Mouse (Mus musculus) splenic B cell, adult 2 months (primary cell): Measurements from ENCODE around the gene Emp1.

Source experiments
- DNase-seq: peaks from one replicate; pipeline ENCODE4 v3.0.0-alpha.2; 2011; ENCODE audit warnings: low read depth, low spot score
- H3K27me3 ChIP-seq: 2 replicates; pipeline ENCODE4 v1.6.1; 2012; ENCODE audit warnings: mild to moderate bottlenecking, low read length, moderate library complexity, mixed read lengths; ENCODE audit not compliant: control insufficient read depth, poor library complexity, insufficient read depth, severe bottlenecking
- H3K36me3 ChIP-seq: 2 replicates; pipeline ENCODE4 v1.6.1; 2012; ENCODE audit warnings: mild to moderate bottlenecking, low read length, moderate library complexity, mixed read lengths; ENCODE audit not compliant: control insufficient read depth, poor library complexity, insufficient read depth, severe bottlenecking

Gene Emp1

GRCm38 (mm10) chr6:135362459-135363159, at the start of gene Emp1:
Gene Emp1 (plus strand): TSS chr6:135362545.
- H3K36me3 ChIP-seq: no peaks in the 10 kb centered on the region
- DNase-seq: no peak

GRCm38 (mm10) chr6:135313981-135314380, 48.4 kb upstream of the Emp1 start:
- H3K36me3 ChIP-seq: no peaks in the 10 kb centered on the region
- H3K27me3 ChIP-seq: no peaks in the 10 kb centered on the region
- no peak for DNase-seq

More at GRCm38 (mm10) chr6:135362459-135363159, at the start of gene Emp1:
- no peaks in the 10 kb centered on the region for H3K27me3 ChIP-seq

- Histone ChIP-seq H3K27me3 (no peaks in the 10 kb centered on the region), H3K36me3 (no peaks in the 10 kb centered on the region)
- DNase-seq: no peak
Observed at GRCm38 (mm10) chr6:135316141-135316540, 46.2 kb upstream of the Emp1 start.

DNA sequence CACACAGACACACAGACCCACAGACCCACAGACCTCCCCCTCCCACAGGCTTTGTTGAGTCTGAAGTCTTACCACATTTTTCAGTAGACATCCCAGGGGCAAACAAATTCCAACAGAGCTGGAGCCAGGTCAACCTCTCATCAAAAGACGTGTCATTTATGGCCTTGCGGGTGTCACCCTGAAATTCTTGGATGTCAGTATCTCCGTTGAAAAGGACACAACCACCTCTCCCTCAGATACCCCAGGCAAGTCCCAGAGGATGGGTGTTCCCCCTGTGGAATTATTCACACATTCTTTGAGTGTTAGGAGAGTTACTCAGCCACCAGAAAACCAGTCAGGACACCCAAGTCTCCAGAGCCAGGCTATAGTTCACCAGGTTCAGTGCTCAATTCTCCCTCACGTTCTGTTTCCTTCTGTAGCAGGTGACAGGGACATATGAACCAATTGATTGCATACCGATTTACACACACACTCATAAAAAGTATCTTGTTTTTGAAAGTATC, 42.9 kb upstream of the Emp1 start:
- H3K27me3 ChIP-seq: no peaks in the 10 kb centered on the region
- H3K36me3 ChIP-seq: no peaks in the 10 kb centered on the region
- no peak for DNase-seq

DNA sequence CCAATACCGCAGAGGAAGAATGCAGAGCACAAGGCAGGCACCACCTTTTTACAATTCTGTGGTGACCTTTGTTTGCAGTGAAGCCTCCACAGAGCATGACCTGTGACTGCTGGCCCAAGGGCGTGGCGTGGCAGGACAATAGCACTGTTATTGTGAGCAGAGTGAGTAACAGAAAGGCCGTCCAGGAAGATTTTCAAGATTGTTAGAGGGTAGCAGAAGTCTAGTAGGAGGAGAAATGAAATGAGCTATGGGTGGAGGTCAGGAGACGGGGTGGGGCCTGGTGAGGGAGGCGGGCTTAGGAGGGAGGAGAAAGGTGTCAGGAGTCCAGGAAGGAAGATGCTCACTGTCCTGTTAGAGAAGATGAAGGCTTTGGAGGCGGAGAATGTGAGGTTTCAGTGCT, 39.6 kb upstream of the Emp1 start:
- no peaks in the 10 kb centered on the region for H3K27me3 ChIP-seq
- no peak for DNase-seq
- no peaks in the 10 kb centered on the region for H3K36me3 ChIP-seq

GRCm38 (mm10) chr6:135323311-135323982, 38.9 kb upstream of the Emp1 start:
- peak; percentile 66 for DNase-seq
- Histone ChIP-seq H3K36me3 (no peaks in the 10 kb centered on the region), H3K27me3 (no peaks in the 10 kb centered on the region)

GRCm38 (mm10) chr6:135324111-135324510, 38.2 kb upstream of the Emp1 start:
- H3K27me3 ChIP-seq: no peaks in the 10 kb centered on the region
- H3K36me3 ChIP-seq: no peaks in the 10 kb centered on the region
- DNase-seq: peak; percentile 15

GRCm38 (mm10) chr6:135324686-135325300, 37.6 kb upstream of the Emp1 start:
- DNase-seq: peak; percentile 65
- Histone ChIP-seq H3K36me3 (no peaks in the 10 kb centered on the region), H3K27me3 (no peaks in the 10 kb centered on the region)

DNA sequence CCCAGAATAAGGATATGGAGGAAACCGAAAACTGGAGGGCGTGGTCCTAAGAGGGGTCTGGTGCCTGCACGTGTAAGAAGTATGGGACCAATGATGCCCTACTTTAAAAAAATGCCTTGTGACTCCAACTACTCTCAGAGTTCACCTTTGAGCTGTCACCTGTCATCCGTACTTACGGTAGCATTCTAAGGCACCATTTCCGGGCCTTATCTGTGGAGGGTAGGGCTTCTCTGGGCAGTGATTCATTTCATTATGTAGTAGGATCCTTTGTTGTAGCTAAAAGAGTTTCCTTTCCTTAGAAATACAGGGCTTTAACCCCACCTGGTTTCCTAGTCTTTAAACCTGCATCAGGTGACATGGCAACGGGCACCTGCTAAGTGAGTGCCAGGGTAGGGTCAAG, 35.5 kb upstream of the Emp1 start:
- no peak for DNase-seq
- H3K36me3 ChIP-seq: no peaks in the 10 kb centered on the region
- no peaks in the 10 kb centered on the region for H3K27me3 ChIP-seq

DNA sequence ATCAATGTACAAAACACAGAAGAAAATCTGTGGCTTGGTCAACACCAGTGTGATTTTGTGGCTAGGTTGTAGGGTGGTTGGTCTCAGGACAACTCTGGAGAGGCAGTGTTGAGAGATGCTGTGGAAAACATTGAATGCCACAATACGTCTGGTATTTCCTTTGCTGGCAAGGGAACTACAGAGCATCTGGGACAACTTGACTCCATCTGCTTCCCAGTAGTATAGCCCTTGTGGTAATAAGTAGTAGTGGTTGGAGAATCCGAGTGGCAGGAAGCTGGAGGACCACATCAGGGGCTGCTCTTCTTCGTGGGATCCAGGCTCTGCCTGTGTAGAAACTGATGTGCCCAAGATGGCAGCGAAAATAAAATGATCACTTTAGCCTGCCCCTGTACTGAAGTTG, 30.4 kb upstream of the Emp1 start:
- DNase-seq: no peak
- Histone ChIP-seq H3K27me3 (no peaks in the 10 kb centered on the region), H3K36me3 (no peaks in the 10 kb centered on the region)

DNA sequence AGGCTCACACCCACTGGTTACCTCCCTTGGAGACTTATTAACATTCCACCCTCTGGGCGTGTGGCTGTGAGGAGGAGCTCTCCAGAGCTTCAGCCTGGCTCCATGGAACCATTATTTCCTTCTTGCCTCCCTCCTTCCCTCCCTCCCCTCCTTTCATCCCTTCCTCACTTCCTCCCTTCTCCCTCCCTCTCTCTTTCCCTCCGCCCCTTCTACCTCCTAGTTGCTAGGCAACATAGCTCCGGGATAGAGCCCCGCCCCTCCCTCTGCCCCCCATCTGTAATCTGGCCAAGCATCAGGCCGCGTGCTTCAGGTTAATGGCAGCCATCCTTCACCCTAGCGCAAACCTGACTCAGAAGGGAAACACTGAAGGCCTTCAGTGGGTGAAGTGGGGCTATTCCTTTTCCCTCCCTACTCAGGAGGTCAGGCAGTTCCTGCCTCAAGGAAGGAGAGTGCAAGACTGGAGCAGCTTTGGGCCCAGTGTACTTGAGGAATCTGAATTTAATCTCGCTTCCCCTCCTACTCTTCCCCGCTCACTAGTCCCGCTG, 29.5 kb upstream of the Emp1 start:
- H3K36me3 ChIP-seq: no peaks in the 10 kb centered on the region
- DNase-seq: no peak
- H3K27me3 ChIP-seq: no peaks in the 10 kb centered on the region

- no peaks in the 10 kb centered on the region for H3K36me3 ChIP-seq
- no peaks in the 10 kb centered on the region for H3K27me3 ChIP-seq
- no peak for DNase-seq
Observed at GRCm38 (mm10) chr6:135333994-135334651, 28.2 kb upstream of the Emp1 start.

GRCm38 (mm10) chr6:135336376-135336775, 26.0 kb upstream of the Emp1 start:
- Histone ChIP-seq H3K27me3 (no peaks in the 10 kb centered on the region), H3K36me3 (no peaks in the 10 kb centered on the region)
- DNase-seq: no peak

GRCm38 (mm10) chr6:135340355-135341075, 21.8 kb upstream of the Emp1 start:
- DNase-seq: no peak
- Histone ChIP-seq H3K27me3 (no peaks in the 10 kb centered on the region), H3K36me3 (no peaks in the 10 kb centered on the region)
